Mouse (Mus musculus) thymus, adult 18-20 months (tissue): Measurements from ENCODE around the gene Tnxb.

Experiments
- DNase-seq, 2 experiments: peaks; one replicate each; pipeline ENCODE4 v3.0.0; 2022; ENCODE audit warnings: mixed read lengths in 2 of 2

Tnxb gene

GRCm38 (mm10) chr17:34643944-34644343 is 26.4 kb upstream of the Tnxb start:
- no peak for DNase-seq

GRCm38 (mm10) chr17:34644608-34645007 is 25.7 kb upstream of the Tnxb start, which contains the start of gene Fkbpl:
Gene Fkbpl (plus strand): TSS chr17:34644764.
- peak; percentile 90 to 93 for DNase-seq

- no peak for DNase-seq
Observed at GRCm38 (mm10) chr17:34645256-34645829, 25.0 kb upstream of the Tnxb start.

GRCm38 (mm10) chr17:34645831-34646511 is 24.4 kb upstream of the Tnxb start:
- no peak for DNase-seq

GRCm38 (mm10) chr17:34646906-34647787 is 23.2 kb upstream of the Tnxb start, which contains the start of gene Atf6b:
Gene Atf6b (plus strand): TSS chr17:34647146.
- DNase-seq, result peak; percentile 96 to 98

GRCm38 (mm10) chr17:34648141-34648890 is 22.0 kb upstream of the Tnxb start:
- no peak for DNase-seq

- no peak for DNase-seq
Observed at GRCm38 (mm10) chr17:34649106-34649864, 21.1 kb upstream of the Tnxb start.

- DNase-seq, result no peak
Observed at GRCm38 (mm10) chr17:34650781-34651180, 19.6 kb upstream of the Tnxb start.

GRCm38 (mm10) chr17:34651507-34652221 is 18.7 kb upstream of the Tnxb start:
- DNase-seq, result no peak

- no peak for DNase-seq
Observed at GRCm38 (mm10) chr17:34652546-34652945, 17.8 kb upstream of the Tnxb start.

- DNase-seq, result no peak
Observed at GRCm38 (mm10) chr17:34652985-34653384, 17.4 kb upstream of the Tnxb start.

- no peak for DNase-seq
Observed at GRCm38 (mm10) chr17:34653746-34654285, 16.5 kb upstream of the Tnxb start.

- no peak for DNase-seq
Observed at GRCm38 (mm10) chr17:34654392-34654791, 15.9 kb upstream of the Tnxb start.

GRCm38 (mm10) chr17:34655160-34655559 is 15.2 kb upstream of the Tnxb start:
- no peak for DNase-seq

- DNase-seq, result no peak
Observed at GRCm38 (mm10) chr17:34655581-34655991, 14.7 kb upstream of the Tnxb start.

- no peak for DNase-seq
Observed at GRCm38 (mm10) chr17:34656666-34657065, 13.7 kb upstream of the Tnxb start.

GRCm38 (mm10) chr17:34657271-34657670 is 13.1 kb upstream of the Tnxb start:
- DNase-seq, result no peak

GRCm38 (mm10) chr17:34658145-34658544 is 12.2 kb upstream of the Tnxb start:
- DNase-seq, result no peak

- no peak for DNase-seq
Observed at GRCm38 (mm10) chr17:34658591-34658990, 11.7 kb upstream of the Tnxb start.

GRCm38 (mm10) chr17:34659181-34659896 is 11.0 kb upstream of the Tnxb start:
- DNase-seq, result no peak
